Mouse (Mus musculus): Measurements from ENCODE around the gene Macf1.

Macf1 gene

DNA sequence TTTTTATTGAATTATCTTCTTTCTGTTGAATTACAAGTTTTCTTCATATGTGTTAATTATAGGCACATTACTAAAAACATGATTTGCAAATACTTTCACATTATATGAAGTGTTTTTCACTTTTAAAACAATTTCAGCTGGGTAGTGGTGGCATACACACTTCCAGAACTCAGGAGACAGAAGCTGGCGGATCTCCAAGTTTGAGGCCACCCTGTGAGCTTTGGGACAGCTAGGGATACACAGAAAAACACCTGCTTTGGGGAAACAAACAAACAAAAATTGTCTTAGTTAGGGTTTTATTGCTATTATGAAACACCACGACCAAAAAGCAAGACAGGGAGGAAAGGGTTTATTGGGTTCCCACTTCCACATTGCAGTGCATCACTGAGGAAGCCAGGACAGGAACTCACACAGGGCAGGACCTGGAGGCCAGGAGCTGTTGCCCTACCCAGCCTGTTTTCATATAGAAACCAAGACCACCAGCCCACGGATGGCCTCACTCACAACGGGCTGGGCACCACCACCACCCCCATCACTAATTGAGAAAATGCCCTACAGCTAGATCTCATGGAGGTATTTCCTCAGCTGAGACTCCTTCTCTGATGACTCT is 93.0 kb downstream of the Macf1 start:
- no peak for DNase-seq

DNA sequence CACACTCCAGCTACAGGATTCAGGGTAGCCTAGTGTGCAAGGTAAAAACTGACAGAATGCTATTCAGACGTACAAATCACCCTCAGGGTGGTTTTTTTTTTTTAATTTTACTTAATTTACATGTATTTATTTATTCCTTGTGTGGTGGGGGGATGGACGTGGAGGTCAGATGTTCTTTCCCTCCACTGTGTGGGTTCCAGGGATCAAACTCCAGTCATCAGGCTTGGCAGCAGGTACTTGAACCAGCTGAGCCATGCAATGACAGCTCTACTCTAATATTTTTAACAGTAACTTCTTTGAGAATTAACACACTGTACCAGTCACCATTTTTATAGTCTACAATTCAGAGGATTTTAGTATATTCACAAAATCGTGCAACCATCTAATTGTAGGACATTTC is 94.7 kb downstream of the Macf1 start:
- no peak for DNase-seq

DNA sequence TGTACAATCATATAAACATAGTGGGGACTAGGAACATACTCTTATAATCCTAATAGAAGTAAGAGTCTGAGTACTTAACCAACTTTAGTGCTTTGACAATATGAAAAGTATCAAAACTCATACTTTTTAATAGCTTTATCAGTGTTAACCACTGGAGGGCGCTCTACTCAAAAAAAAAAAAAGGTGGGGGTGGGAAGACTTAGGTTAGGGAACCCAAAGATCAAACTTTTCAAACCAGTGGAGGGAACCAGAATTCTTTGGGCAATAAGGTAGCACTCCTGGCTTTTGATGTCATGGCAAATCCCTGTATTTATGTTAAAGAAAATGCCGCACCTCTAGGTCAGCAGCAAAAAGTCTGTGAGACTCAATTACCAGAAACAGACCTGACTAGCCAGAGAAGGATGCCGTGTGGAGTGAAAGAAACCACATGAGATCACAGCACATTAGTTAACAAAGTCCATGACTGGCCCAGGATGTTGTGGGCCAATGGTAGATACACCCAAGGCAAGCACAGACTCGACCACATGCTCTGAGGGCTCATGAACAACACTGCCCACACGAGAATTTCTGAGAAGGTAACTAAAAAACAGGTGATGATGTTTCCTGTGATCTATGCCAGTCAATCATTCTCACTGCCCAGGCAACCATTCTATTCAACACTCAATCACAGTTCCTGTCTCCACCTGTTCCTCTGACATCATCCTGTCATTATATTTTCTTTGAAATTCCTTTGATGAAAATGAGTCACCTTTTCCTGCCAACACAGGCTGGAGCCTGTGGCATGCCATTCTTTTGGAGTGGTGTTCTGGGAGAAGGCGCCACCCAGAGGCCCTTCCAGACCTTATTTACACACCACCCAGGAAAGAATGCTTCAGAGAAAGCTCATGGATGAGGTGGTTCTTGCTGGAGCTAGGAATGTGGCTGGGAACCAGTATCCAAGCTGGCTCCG is 95.5 kb downstream of the Macf1 start:
- peak; percentile 77 for DNase-seq

DNA sequence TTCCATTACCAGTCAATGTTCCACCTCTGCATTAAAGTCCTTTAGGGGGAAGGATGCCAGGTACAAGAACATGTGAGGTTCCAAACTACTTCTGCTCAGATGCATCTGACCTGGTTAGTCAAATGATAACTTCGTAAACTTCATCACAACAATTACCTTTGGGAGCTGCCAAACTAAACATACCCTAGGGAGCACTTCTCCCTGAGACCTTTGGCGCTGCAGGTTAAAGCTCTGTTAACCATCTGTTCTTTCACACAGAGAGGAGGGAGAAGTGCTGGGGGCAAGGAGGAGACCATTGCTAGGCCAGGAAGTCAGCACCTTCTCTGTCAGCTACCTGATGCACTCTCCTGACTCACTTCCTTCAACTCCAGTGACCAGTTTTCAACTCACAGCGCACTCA is 96.5 kb downstream of the Macf1 start:
- DNase-seq, result no peak

DNA sequence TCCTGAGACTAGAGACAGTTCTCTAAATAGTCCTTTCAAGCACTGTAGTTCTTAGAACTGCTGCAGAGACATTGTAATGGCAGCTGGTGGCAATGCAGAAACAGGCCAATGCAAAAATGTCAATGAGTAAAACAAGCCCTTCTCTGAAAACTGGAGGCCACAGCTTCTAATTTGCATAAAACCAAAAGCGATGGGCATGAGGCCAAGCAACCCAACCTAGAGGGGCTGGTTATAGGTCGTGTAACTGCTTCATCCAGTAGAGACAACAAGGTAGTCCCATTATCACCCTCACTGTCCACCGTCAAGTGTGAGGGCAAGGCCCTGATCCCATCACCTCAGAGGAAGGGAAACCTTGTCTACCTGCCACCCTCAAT is 99.5 kb downstream of the Macf1 start:
- DNase-seq, result no peak

DNA sequence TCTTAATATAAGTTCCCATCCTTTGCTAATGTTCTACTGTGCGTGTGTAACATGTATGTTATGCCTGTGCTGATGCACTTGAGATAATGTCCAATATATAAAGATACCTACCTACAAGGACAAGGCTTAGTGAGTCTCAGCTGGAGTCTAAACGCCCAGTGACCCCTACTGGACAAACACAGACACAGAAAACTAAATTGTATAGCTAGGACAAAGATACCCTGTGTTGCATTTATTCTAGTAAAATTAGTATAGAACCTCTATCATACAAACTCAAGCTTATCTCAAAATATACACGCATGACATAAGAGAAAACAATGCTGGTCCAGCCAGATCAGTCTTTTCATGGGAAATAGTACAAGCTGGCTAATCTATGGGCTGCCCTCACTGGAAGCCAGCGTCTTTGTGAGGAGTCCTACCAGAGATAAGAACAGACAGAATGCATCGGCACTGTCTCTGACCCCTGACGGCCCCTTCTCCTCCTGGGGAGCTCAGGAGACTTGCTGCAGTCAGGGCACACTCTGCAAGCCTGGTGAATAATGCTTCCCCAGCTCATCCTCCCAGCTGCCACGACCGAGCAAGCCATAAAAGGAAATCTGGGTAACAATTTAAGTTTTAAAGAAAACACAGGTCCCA is 100.0 kb downstream of the Macf1 start:
- DNase-seq, result peak; percentile 43

DNA sequence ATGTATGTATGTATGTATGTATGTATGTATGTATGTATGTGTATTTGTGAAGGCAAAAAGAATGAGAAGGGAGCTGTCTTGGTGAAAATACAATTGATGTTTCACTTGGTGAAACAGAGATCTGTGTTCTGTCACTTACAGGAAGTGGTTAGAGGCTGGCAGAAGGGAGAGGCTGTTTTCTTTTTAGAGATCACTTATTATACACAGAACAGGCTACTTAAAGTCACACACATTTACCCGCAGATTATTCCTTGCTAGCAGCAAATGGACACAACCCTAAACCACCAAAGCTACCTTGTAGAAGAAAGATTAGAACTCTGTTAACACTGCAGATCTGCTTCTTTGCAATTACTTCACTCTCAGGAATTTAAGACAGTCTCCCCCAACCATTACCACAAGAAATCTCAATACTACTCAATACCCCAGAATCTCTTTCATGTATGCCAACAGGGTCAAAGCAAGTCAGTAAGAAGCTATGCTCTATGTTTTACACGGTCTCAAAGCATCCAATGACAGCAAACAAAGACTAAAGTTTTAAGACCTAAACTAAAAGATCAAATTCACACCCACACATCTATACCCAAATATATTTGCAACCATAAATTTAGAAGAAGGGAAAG is 106.6 kb downstream of the Macf1 start:
- DNase-seq, result no peak

DNA sequence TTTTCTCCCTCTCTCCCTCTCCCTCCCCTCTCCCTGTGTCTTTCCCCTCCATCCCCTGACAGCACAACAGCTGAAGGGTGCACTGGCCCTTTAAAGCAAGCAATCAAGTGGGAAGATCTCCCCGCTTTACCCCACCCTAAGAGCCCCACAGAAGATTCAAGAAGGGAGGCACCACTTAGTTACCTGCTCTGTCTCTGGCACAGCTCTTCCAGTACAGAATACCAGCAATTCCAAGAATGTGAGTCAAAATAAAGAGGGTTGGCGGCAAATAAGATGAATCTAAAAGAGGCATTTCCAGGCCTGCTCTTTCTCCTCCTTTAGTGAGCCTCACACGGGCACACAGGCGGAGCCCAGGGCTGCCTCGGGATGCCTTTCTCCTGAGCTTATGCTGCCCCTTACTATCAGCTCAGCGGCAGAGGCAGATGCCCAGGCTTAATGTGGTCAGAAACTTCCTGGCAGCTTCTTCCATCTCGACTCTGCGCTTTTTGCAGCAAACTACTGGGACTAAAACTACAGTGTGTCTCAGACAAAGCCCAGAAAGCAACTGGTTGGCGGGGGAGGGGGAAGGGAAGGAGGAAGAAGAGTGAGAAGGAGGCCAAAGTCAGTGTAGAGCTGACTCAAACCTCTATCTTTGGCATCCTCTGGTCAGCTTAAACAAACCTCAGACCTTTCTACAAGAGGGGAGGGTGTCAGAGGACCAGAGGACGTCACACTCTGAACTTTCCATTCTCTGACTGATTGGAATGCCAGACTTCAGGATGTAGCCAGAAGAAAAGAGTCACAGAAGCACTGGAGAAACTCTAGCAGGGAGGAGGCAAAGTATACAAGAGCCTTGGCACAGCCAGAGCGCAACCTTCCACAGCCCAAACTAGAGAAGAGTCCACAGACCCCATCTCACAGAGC is 111.5 kb downstream of the Macf1 start:
- DNase-seq, result peak; percentile 72

DNA sequence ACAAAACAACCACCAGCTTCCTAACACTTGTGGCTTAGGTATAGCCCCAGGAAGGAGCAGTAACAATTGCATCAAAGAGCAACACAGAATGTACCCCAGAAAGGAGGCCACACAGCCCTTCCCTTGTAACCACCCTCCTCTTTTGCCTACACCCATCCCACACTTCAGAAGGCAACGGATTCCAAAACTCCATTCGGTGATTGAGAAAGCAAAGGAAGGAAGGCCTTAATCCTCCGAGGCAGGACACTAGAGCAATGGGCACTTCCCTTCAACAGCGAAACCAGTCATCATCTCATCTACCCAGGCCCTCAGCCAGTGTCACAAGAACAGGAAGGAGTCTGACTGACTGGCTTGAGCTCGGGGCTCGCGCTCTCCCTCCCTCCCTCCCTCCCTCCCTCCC is 112.3 kb downstream of the Macf1 start:
- DNase-seq, result peak; percentile 69

DNA sequence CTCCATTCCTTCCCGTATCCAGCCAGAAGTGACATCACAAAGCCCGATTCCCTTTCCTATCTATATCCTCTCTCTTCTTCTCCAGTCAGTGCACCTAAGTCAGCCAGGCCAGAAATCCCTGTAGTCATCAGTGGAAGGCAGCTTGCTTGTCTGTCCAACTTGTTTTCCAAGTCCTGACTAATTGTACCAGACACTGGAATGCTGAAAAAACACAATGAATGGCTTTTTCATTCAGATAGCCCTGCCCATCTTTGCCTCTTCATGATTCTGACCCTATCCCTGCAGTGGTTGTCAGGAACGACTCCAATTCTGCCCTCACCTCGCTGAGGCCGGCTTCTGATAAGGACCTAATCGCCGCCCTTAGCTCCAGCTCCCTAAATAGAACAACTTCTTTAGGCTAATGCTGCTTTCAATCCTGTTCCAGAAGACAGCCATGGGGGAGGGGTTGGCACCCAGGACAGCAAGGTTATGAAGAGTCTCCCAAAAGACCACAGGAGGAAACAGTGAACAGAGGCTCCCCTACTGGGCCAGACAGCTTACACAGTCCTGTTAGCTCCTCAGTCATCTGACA is 118.8 kb downstream of the Macf1 start:
- peak; percentile 18 for DNase-seq

DNA sequence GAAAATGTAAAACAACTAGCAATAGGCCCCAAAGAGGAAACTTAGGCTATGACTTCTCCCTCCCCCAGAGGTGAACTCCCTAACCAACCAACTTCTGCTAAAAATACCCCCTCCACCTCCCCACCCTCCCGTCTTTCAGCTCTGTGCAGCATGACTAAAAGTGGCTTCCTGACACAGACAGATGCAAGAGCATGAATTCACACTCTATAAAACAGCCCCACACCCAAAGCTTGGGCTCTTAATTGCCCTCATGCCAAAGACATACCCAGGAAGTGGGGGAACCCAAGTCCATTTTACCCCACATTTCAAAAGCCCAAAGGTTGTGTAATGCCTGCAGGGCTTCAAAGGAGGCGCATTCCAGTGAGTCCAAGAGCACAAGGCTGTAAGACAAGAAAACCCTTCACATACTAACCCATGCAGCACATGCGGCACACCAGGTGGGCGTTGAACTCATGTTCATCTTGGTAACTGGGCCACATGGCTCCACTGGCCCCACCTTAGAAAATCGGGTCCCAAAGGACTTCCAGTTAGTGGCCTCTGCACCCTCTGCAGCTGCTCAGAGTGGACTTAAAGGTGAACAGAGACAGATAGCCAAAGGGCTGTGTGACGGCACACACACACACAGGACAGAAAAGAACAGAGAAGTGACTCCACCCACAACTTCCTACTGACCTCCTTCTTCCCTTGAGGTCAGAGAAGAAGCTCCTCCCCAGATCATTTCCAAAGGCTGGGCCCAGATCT is 119.9 kb downstream of the Macf1 start:
- peak; percentile 28 for DNase-seq

DNA sequence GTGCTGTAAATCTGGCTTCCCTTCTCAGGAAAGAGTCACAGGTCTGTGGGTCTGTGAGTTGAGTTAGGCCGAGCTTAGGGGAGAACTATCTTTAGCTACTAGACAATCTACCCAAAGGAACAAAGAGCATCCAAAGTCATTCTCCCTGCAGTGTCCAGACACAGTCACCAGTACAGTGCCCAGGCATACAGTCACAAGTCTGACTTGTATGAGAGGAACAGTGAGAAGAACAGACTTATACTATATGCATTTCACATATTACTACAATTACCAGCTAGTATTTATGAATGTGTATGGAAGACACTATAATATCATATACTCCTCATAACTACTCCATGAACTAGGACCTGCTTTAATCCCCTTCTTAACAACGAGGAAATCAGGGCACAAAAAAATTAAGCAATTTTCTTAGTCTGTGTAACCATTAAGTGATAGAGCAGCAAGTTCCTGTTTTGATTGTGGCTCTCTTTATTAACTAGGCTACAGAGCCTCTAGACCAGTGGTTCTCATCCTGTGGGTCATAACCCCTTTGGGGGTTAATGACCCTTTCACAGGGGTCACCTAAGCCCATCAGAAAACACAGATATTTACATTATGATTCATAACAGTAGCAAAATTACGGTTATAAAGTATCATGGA is 121.9 kb downstream of the Macf1 start:
- no peak for DNase-seq

DNA sequence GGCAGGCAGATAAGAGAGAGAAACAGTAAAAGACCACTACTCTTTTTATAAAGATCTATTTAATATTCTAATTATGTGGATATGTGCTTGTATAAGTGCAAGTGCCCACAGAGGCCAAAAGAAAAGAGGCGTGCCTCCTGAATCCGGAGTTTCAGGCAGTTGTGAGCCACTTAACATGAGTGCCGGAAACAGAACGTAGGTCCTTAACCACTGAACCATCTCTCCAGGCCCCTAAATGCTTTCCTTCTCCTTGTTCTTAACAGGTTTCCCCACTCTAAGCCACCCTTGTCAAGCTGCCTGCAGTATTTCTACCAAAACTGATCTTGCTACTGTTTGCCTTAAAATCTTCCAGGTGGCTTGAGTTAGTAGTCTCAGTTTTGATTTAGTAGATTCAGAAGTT is 123.3 kb downstream of the Macf1 start:
- DNase-seq, result peak; percentile 30

DNA sequence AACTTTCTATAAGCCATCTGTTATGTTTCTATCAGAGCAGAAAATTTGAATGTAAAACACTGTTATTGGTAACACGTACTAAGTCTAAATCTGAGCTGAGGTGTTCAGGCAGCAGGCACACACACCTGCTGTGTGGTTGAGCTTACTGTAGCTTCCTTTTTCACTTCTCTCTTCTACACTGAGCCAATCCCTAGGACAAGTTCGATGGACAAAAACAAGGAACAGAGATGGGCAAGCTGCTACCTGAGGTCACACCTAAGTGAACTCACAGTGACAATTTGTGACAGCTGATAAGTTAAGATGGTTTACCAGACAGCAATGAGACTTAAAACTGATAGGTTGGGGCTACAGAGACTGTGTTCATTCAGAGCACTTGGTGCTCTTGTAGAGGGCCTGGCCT is 125.7 kb downstream of the Macf1 start:
- DNase-seq, result no peak

DNA sequence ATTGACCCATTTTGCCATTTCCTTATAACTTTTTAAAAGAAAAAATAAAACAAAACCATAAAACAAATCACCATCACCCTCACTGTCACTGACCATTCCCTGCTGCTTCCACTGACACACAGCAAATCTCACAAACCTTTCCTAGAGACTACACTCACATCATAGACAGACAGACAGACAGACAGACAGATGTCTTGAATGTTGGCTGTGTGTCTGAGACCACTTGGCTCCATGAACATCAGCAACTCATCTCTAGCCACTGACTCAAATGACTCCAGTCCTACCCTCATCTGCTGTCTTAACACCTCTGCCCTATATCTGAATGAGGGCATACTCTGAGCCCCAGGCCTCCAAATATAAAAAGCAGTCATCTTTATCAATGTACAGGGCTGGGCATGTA is 128.9 kb downstream of the Macf1 start:
- DNase-seq, result no peak

DNA sequence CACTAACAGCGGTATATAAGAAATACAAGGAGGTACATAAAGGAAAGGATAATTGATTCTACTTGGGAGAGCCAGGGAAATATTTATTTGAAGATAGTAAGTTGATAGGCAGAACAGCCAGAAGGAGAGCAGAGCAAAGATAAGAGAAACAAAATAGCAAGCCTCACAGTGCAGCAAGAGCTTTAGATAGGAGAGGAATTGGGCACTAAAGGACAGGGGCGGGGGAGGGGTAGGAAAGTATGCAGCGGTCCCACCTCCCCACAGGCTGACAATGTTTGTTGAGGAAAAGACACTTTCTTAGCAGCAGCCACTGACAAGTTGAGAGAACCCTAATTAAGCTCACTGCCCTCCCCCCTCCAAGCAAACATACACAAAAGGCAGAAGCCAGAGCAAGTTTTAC is 131.5 kb downstream of the Macf1 start:
- no peak for DNase-seq

DNA sequence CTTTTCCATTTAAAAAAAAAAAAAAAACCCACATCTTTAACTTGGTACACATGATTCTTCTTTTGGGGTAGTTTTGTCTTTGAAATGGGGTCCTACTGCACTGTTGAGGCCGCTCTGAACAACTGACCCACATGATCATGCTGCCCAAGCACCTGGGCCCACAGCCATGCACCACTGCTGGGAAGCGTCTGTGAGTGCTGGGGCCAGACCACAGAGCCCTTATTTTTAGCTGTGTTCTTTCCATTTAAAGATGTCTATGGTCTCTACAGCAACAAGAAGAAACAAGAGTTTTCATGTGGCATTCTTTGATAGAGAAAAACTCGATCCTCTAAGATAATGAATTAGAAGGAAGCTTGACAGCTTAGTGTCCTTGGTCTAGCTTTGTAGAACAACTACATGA is 135.8 kb downstream of the Macf1 start:
- DNase-seq, result no peak

DNA sequence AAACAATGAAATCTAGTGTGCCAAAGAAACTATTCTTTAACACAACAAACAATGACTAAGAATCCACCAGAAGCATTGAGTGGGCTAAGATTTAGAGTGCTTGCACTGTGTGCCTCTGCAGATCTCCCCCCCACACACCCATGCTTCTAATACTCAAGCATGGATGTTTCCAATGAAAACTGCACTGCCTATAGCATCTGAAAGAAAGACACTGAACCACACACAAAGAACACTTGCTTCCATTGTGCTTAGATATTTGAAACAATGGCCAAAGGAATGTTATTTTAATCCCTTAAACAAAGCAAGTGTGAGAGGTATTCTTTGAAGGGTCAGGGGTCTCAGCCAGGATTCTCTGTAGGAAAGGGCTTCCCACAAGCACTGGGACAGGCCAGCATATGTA is 140.5 kb downstream of the Macf1 start:
- no peak for DNase-seq

DNA sequence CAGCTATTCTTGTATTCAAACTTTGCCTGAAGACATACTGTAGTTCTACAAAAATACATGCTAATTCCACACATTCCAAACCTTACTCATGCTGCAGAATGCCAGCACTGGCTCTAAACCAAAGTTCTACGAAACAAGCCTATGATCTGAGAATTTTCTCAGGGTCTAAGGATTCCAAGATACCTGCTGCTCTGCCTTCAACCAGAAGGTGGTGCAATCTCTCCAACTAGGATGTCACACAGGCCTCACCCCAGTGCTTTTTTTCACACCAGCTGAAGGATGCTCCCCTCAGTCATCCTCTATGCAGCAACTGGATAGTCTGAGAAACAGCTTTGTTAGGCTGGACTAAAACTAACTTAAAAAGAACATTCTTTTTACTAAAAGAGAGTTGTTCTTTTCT is 148.9 kb downstream of the Macf1 start:
- DNase-seq, result peak; percentile 81

DNA sequence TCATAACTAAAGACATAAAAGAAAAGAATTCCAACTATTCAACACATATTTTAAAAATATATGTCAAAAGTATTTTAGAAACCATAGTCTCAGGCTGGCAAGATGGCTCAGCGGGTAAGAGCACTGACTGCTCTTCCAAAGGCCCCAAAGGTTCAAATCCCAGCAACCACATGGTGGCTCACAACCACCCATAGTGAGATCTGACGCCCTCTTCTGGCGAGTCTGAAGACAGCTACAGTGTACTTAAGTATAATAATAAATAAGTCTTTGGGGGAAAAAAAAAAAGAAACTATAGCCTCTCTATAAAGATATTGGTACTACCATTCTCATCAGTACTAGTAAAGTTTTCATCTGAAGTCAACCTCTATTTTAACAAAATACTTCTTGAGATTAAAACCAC is 152.2 kb downstream of the Macf1 start:
- no peak for DNase-seq

DNA sequence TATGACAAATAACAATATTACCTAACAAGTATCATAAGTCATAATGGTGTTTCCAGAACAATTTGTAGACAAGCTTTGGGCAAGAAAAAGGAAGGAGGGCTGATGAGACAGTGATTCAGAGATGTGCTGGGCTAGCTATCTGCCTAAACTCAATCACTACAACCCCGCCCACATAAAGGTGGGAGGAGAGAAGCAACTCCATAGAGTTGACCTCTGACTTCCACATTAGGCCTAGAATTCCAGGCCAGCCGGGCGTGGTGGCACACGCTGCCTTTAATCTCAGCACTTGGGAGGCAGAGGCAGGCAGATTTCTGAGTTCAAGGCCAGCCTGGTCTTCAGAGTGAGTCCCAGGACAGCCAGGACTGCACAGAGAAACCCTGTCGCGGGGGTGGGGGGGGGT is 153.2 kb downstream of the Macf1 start:
- DNase-seq, result no peak

All from lung, postnatal 10 days (tissue).